Mouse (Mus musculus): ENCODE measurements around the gene Gpr157.

DNA sequence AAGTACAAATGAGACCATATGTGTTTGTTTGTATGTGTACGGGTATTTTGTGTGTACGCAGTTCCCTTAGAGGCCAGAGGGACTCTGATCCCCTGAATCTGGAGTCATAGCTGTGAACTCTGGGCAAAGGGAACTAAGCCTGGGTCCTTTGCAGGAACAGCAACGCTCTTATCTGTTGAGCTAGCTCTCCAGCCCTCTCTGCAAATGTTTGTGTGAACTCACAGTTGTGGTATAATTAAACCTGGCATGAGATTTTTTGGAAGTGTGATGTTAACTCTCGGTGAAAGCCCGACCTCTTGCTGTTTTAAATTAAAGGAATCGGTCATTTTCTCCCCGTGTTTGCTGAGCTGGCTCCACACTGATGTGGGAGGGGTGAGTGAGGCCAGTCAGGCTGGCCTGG is 18.5 kb downstream of the Gpr157 start:
- no peak for TF ChIP-seq CTCF (IDR thresholded peaks at IDR 0.05; ENCODE audit: low read depth)
- TF ChIP-seq EP300 (optimal IDR thresholded peaks at IDR 0.05), result no peak

Data from stomach, postnatal 0 days (tissue).